Mouse (Mus musculus): ENCODE results near the gene Pid1. TPM values are rescaled to one million over a fixed set of nuclear protein-coding genes. Genes with fewer than 3 reads are reported as not detected.

Pid1 gene
- total RNA-seq, 1 experiment from 2014 or later = 21.2 TPM

DNA sequence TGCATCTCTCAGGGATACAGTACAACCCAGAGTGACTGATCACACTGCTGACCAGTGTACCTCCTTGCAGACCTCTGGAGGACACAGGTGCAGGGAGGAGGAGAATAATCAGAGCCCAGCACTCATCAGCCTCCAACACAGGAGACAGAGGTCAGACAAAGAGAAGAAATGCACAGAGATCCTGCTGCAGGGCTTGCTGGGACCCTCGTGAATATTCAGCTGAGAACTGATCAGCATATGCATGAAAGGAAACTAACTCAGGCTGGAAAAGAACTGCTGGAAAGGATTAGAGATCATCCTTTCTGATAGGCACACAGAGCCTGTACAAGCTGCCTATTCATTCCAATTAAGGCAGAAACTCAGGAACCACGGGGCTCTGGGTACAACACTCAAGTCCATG, 186.9 kb downstream of the Pid1 start:
- no peak for DNase-seq

DNA sequence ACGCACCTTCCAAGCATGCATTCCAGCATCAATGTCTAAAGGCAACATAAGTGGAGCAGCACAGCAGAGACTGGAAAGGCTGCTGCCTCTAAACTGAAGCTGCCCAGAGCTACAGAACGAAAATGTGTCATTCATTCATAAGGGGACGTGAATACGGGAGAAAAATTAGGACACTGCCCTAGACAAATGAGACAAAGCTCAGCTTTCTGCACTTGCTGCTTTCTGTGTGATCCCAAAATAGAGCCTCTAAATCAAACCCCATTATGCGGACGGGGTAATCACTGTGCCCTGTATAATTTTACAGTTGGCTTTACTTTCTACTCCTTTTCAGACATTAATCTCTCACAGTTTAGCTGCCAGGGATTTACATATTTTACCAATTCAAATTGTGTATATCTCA, 191.0 kb downstream of the Pid1 start:
- DNase-seq = no peak

DNA sequence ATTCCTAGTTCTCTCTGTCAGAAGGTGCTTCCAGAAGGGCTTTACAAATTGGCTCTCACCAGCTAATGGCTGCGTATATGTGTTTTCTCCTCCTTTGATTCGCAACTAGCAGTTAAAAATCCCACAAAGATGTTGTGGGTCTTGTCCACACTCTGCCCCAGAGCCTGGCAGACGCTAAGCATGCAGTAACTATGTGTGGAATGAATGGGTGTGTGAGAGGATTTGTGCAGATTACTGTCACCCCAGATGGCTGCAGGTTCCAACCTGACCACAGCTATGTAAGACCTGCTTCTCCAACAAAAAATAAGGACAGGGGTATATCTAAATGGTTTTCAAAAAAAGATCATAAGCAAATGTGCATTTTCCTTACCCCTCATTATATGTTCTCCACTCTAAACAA, 206.2 kb downstream of the Pid1 start:
- DNase-seq = no peak

DNA sequence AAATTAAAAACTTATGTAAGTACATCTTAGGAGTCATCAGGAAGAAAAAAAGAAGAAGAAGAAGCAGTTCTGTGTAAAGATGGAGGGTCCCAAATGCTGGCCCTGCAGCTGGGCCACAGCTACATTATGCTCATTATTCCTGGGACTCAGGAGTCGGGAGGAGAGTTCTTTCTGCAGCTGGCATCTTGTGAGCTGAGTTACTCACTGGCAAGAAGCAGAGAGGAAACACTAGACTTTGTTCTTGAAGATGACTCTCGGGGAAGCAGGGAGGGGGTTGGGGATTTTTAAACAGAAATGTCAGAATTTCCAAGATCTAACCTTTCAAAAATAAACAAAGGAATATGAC, 208.4 kb downstream of the Pid1 start:
- DNase-seq = no peak

DNA sequence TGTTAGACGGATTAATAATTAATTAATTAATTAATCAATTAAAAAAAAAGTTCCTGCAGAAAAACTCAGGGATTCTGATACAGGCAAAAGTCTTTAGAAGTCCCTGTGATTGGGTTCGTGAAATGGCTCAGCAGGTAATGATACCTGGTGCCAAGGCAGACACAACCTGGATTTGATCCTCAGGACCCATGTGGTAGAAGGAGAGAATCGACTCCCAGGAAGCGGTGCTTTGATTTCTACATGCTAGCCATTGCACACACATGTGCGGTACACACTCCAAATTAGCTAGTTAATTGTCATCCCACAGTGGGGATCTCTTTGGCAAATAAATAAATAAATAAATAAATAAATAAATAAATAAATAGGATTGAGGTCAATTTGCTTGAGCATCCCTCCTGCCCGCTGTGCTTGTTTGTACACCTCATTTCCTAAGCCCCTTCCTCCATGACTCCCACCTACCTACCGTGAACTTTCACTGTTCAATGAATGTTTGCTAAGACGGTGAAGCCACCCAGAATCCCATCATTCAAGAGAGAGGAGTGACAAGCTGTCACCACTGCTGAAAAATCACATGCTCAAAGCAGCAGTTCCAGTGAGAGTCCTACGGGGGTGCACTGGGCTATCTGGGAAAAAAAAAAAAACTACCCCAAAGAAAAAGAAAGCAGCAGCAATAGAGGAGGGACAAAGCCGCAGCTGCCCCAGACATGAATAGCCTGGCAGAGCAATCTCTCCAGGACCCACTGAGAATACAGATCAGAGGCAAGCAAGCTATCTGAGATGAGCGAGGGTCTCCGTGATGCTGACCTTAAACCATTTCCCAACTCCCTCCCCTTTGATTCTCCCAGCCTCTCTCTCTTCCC, 209.0 kb downstream of the Pid1 start:
- no peak for DNase-seq

DNA sequence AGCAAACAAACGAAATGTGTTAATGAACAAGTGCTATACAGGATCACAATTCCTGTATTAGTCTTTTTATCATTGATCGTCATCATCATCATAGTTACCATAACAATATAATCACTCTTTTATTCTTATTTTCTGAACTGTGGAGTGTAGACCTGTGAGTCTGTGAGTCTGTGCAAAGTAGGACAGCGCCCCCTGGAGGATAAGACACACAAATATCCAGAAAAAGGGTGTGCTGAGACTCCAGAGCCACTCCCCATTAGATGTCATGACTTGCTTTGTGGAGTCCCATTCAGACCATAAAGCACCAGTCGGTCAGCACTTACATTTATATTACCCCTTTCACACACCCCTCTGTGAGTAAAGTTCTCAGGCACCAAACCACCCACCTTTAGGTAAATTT, 210.0 kb downstream of the Pid1 start:
- DNase-seq = peak; percentile 29

DNA sequence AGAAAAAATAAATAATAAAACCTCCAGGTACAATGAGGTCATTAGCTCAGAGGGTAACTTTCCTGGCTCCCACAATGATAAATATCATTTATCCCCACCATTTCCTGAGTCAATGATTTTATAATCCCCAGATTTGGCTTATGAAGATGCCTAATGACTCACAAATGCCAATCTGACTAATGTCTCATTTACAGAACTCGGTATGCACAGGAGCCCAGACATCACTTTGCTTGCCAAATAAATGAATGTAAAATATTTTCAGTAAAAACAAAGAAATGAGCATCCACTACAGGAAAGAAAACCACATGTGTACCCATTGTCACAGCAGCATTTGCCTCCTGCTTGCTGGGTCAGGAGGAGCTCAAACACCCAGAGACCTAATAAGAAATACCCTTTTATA, 222.4 kb downstream of the Pid1 start:
- no peak for DNase-seq

DNA sequence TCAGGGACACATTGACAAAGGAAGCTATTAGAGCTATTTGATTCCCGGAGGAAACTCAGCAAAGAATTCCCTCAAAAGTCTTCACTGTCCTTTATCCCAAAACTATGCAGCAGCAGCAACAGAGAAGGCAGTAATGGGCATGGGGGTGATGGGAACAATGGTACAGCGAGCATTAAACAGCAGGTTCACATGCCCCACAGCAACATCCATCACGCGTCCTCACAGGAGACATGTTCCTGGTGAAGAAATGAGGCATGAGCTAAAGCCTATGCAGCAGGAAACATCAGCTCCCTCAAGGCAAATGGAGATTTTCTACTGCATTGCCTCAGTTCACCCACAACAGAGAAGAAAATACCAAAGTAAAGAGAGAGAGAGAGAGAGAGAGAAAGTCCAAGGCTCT, 231.5 kb downstream of the Pid1 start:
- no peak for DNase-seq

DNA sequence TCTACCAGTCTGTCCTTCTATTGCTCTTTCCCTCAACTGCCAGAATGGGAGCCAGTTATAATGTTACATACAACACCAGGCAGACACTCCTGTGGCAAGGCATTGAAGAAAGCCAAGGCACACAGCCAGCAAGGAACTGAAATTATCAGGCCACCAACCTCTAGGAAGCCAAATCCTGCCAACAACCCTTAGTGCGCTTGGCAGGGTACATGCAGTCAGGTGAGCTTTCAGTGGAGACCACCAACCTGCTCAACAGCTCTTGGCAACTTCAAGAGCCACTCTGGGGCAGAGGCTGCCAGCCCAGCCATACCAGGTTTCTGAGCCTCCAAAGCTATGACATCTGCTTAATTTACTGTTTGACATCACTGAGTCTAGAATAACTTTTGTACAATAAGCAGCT, 232.2 kb downstream of the Pid1 start:
- DNase-seq = no peak

DNA sequence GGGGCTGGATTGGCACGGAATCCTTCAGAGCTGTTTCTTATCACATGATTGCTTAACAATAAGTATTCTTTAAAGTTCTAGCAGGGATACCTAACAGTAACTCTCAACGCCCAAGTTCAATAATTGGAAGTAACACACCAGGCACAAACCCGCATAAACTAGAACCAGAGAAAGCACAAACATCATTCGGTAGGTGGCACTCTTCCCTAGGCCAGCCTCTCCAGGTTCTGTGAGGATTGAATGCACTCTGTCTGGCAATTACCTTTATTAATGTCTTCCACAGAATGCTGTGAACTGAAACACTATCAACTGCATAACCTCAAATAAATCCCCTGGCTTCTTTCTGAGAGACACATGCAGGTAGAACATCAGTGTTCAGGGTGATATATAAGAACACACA, 235.5 kb downstream of the Pid1 start:
- no peak for DNase-seq

DNA sequence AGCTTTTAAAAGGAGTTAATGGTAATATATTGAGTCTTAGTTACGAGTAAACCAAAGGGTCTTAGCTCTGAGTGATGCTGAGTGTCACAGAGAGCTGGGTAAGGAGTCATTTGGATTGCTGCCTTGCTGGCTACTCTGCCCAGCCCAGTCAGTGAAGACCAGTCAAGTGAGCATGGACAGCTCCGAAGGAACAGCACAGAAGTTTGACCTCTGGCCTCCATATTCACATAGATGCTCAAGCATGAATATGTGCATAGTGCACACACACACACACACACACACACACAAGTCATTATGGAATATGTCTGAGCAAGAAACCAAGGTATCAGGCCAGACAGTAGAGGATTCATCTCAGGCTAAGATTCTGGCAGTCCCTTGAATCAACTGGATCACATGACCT, 244.7 kb downstream of the Pid1 start:
- no peak for DNase-seq

DNA sequence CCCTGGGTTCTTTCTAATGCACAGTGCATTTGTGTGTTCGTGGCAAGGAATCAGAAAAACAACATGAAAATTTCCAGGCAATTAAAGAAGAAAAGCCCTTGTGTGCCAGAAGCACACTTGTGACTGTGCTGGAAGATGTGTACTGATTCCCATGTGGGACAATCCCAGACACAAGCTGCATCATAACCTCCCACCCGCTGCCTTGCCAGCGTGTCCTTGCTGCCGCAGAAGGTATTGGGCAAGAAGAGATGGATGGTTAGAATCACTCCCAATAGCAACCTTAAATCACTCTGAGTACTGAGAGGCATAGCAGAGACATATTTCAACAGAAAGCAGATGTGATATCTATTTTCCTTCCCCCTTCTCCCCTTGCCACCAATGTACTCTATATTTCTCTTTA, 257.2 kb downstream of the Pid1 start:
- DNase-seq = peak; percentile 19

DNA sequence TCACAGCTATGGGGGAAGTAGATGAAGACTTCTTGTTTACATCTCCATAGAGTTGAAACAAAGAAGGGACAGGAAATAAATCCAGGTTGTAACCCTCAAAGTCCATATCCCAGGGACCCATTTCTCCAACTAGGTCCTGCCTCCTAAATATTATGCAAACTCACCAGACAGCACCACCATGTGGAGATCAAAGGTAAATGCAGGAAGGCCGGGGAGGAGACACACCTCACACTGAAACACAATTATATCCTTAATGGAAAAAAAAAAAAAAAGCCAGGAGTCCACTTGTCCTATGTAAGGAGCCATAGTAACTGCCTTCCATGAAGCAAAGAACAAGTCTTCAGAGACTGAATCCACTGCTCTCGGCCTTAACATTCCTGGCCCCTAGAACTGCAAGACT, 261.9 kb downstream of the Pid1 start:
- no peak for DNase-seq

DNA sequence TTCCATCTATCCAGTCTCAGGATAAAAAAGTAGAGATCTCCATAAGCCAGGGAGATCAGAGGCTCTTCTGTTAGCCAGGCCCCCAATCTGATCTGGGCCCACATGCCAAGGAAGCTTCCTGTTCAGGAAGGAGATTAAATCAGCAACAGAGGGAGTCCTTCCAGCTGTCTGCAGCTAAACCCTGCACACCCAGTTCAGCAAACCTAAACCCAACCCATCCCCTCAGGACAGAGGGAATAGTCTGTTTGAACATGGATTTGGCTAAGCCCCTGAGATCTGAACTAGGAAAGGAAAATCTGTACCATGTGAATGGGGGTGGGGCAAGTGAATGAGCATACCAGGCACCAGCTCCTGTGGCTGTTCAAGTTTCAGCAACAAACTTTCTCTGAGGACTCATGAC, 266.6 kb downstream of the Pid1 start:
- no peak for DNase-seq

DNA sequence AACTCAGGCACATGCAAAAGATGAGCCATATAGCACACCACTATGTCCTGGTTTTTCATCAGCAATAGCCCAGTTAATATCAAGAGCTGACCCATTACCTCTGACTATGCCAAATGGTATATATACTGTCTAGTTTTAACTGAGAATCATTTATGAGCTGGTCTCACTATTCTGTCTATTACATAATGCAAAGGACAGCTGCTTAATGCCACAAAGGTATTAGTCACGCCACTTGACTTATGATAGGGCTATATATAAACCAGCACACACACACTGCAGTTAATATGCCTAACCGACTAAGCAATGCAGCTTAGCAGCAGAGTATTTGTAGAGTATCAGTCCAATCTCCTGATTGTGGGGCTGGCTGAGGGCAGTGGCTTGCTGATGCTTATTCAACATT, 270.7 kb downstream of the Pid1 start:
- no peak for DNase-seq

DNA sequence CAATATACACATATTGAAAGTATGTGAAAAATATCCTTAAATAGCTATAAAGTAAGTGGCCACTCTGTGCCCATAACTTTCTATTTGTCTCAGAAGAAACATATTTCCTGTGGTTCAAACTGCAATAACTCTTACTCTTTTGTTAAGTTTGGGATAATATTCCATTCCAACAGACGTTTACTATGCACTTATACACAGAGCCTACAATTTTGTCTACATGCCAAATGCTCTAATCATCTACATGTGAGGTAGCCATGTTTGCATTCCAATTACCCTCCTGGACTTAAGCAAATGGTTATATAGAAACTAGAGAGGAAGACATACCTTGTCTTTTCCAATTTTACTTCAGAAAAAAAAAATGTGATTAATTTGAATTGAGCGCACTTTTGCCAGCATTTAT, 274.3 kb downstream of the Pid1 start:
- DNase-seq = no peak

DNA sequence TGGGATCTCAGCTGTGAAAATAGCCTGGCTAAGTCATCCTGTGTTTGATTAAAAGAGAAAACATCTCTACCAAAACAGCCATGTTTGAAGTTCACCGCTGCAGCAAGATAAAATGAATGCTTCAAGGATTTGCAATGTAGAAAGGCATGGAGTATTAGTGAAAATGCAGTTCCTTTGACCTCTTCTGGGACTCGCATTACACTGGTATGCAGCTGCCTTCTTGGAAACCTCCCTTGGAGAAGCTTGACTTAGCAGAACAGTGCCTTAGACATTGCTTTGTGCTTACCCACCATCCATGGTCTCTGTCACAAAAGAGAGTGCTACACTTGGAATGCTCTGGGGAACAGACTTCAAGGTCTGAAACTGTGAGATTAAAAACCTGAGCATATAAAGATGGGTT, 276.0 kb downstream of the Pid1 start:
- DNase-seq = no peak

DNA sequence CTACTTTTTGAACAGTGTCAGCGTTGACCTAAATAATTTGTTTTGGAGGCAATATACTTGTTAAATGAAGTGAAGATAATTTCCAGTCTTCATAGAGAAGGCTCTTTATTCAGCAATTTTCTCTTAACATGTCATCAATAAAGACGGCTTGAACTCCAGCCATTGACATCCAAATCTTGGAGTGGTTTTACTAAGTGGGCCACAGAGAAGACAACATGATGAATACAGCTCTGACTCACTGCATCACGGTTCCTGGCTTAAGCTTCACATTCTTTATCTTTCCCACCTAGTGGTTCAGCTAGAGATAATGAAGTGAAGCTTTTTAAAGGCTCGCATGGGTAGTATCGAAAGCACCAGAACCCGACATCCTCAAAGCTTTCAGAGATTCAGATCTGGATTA, 276.7 kb downstream of the Pid1 start:
- DNase-seq = no peak

DNA sequence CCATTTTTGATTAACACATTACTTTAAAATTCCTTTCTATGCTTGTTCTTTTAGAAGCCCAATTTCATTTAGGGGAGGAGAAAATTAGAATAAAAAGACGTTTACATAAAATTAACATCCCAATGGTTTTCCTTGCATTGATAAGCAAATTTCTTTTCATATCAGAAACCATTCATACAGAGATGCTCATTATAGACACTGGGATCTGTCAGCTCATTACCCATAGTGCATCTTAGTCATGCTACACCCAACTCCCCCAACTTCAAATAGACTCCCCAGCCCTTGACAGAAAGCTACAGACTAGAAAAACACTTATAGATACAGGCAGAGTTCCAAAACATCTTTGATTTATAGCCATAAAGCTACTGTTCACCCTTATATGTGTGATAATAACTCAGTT, 277.5 kb downstream of the Pid1 start:
- DNase-seq = no peak

DNA sequence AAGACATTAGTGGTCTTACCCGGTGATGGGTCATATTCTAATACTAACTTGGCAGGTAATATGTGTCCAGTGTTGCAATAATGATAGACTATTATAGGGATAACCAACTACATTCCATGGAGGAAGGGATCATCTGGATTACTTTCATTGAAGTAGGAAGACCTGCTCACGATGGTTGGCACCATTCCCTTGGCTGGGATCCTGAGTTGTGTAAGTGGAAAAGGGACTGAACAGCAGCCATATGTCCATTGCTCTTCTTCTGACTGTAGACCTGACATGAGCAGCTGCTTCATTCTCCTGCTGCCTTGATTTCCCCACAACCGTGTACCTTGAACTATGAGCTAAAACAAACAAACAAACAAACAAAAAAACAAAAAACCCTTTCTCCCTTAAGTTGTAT, 278.6 kb downstream of the Pid1 start:
- DNase-seq = no peak

DNA sequence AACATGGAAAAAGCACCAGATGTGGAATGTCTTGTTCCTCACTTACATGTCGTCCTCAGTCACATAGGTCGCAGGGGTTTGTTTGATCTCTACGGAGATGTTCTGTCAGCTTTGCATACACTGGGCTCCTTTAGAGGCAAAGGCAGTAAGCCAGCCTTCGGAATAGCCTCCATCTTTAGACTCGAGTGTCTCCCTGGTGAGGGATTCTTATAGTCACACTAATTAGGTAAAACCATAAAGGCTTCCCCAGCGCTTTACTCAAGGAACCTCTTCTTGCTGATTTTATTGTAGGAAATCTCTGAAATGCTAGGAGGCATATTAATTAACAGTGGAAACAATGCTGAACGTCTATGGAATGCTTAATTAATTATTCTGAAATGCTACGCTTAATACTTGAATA, 284.4 kb downstream of the Pid1 start:
- DNase-seq = no peak

DNA sequence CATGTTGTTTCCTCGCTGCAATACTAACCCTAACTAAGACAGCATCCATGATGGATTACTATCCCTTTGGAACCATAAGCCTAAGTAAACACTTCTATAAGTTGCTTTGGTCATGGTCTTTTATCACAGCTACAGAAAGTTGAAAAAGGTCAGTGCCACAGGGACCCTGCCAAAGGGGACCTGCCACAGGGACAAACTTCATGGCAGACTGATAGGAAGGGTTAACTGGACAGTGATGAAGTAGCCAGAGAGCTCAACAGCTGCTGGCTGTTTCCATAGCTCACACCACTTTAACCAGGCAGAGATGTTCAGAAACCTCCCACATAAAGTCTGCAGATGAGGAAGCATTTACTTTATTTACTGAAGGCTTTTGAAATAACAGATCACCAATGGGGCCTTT, 287.0 kb downstream of the Pid1 start:
- DNase-seq = no peak

DNA sequence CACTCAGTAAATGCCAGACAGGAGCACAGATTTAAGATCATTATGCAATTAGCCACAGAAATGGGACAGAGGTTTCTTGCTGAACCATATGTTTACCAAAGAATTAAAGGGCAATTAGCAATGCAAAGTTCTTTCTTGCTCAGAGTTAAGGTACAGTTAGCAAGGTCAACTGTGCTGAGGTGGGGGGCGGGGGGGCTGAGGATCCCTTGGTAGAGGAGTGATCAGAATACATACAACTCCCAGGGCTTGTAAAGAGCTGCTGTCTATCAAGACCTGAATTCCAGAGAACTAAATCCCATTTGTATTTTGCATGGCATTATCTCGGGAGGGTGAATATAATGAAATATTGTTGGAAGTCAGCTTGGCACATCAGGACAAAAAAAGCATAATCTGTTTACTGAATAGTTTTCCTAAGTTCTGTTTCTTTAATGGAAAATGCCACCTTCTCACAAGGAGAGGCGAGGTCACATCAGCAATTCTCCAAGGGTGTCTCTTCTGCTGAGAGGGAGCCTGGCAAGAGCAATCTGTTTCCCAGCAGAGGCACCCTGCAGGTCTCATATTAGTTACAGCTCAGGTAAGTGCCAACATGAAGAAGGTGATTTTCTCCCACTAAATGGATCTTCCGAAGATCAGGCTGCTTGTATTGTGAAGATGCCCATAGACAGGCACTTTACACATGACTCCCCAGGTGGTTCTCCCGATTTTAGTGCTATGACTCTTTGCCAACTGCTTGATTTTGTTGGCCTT, 306.9 kb downstream of the Pid1 start:
- DNase-seq = no peak

DNA sequence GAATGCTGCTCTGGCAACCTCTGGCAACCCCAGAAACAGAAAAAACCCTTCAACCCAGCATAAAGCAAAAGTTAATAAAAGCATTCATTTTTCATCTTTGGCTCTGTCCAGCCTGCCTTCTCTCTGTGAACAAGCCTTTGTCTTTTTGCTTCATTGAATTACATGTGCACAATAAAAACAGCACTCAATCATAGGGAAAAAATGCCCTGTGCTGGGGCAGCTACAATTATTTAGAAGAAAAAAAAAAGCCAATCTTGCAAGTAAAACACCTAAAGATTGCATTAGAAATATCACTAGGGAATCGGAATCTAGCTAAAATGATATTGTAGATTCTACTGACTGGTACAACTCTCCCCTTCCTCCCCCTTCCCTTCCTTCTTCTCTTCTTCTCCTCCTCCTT, 307.7 kb downstream of the Pid1 start:
- DNase-seq = no peak
